Mouse (Mus musculus) liver, embryonic 14.5 days (tissue): ENCODE data around the gene Slc25a13.

Experiments used
- CTCF ChIP-seq: IDR thresholded peaks from 2 replicates; pipeline ENCODE4 v1.5.1; 2016; ENCODE audit warnings: antibody characterized with exemption, low read depth, control low read depth
- EP300 ChIP-seq: IDR thresholded peaks from 2 replicates; pipeline ENCODE4 v1.6.1; 2016; ENCODE audit warnings: antibody characterized with exemption, low read depth

DNA sequence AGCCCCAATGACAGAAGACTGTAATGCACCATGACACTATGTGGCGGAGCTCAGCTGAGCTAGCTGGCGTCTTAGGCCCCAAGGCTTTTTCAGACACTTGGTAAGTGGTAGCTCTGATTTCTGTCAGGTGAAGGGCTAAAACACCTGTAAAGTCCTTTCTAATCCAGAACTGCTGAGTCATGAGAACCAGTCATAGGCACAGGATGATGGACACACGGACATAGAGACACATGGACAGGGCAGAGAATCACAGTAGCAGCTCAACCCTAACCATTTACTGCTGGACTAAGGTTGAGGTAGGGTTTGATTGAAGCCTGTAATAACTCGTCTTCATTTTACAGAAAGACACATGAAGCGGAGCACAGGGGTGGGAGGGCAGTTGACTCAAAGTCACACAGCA, 95.1 kb downstream of the Slc25a13 start:
- TF ChIP-seq EP300 (no peak), CTCF (no peak)
